Mouse (Mus musculus): ENCODE measurements at regions not wholly inside any gene's neighbourhood (a gene's known extent, or its start where the extent isn't known, plus 50 kb on each side); places are given as distances from the start of the nearest gene placed in this dataset.

DNA sequence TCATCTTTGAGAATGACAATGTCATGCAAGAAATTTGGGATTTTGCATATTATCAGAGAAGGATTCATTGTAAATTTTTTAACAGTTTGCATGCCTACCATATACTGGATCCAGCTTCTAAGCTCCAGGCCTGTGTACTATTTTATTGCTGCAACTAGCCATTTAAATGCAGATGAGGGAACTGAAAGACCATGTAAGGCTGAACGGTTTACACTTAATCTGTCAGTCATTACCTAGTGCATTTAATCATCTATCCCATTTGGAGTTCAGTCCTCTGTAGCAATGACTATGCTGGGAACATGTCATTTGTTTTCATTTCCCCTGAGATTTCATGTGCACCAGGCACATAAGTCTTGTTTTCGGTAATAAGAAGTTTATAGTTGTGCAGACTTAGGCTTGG lies 631.8 kb upstream of the Gm21961 start:
- ATAC-seq, result no peak

DNA sequence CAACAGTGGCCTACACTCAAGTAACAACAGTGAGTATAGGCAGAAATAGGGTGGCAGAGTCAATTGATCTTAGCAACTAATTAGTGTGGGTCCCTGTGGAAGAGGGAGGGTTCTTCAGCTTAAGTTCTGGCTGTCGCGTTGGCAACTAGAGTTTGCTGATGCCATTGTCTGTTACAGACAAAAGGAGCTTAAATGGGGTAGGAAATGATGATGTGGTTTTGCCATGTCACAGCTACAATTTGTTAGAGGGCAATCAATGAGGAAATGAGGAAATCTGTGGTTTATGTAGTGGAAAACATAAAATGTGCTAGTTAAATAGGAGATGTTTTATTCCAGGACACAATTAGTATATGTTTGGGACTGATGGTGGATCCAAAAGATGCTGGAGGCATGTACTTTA lies 624.8 kb upstream of the Gm21961 start:
- Histone ChIP-seq H3K4me2 (replicated peaks) (no peak overlapping the region), H3K4me3 (replicated peaks) (no peak overlapping the region), H3K27me3 (no peaks in the 10 kb centered on the region), H3K9me3 (no peaks in the 10 kb centered on the region), H3K9ac (replicated peaks) (no peak overlapping the region), H3K36me3 (no peaks in the 10 kb centered on the region), H3K27ac (no peak overlapping the region), H3K4me1 (replicated peaks) (no peaks in the 10 kb centered on the region)
- WGBS, result 45% methylated on average over 2 of the region's 2 CpGs
- no peak for ATAC-seq

More for the DNA sequence above, 631.8 kb upstream of the Gm21961 start:
- Histone ChIP-seq H3K27me3 (no peaks in the 10 kb centered on the region), H3K4me1 (replicated peaks) (no peaks in the 10 kb centered on the region), H3K36me3 (no peaks in the 10 kb centered on the region), H3K9me3 (no peaks in the 10 kb centered on the region), H3K4me3 (replicated peaks) (no peak overlapping the region), H3K9ac (replicated peaks) (no peak overlapping the region), H3K4me2 (replicated peaks) (no peak overlapping the region), H3K27ac (no peak overlapping the region)
- WGBS, result 46% methylated on average over 2 of the region's 2 CpGs

GRCm38 (mm10) chr15:65637520-65638184 lies 622.9 kb upstream of the Gm21961 start:
- no peaks in the 10 kb centered on the region for H3K36me3 ChIP-seq
- H3K27ac ChIP-seq, result no peak overlapping the region
- no peaks in the 10 kb centered on the region for H3K9me3 ChIP-seq
- ATAC-seq, result peak; percentile 73
- no peaks in the 10 kb centered on the region for H3K4me1 ChIP-seq (replicated peaks)
- H3K4me2 ChIP-seq (replicated peaks), result no peak overlapping the region
- no peak overlapping the region for H3K4me3 ChIP-seq (replicated peaks)
- H3K27me3 ChIP-seq, result no peaks in the 10 kb centered on the region
- WGBS, result 42% methylated on average over 6 of the region's 6 CpGs
- no peak overlapping the region for H3K9ac ChIP-seq (replicated peaks)

DNA sequence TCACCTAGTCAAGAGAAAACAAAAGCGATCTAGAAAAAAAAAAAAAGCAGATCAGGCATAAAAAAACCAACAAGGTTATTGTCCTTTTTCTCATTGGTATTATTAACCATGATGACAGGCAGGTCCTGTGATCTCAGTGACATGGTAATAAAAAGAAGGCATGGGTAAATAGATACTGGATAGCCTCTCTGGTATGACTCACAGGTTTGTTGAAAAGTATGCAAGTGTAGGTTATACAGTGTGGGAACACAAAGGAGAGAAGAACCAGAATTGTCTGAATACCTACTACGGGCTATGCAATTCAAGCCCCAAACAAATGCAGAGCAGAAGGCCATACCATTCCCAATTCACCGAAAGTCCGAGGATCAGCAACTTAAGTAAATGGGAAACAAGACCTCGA lies 617.7 kb upstream of the Gm21961 start:
- Histone ChIP-seq H3K4me2 (replicated peaks) (no peak overlapping the region), H3K9ac (replicated peaks) (no peak overlapping the region), H3K4me3 (replicated peaks) (no peak overlapping the region), H3K27me3 (no peaks in the 10 kb centered on the region), H3K27ac (no peak overlapping the region), H3K9me3 (no peaks in the 10 kb centered on the region), H3K4me1 (replicated peaks) (no peaks in the 10 kb centered on the region), H3K36me3 (no peaks in the 10 kb centered on the region)
- WGBS, result 88% methylated on average over 5 of the region's 5 CpGs
- ATAC-seq, result no peak

GRCm38 (mm10) chr15:65630476-65630875 lies 615.8 kb upstream of the Gm21961 start:
- H3K9ac ChIP-seq (replicated peaks), result no peak overlapping the region
- no peak for ATAC-seq

DNA sequence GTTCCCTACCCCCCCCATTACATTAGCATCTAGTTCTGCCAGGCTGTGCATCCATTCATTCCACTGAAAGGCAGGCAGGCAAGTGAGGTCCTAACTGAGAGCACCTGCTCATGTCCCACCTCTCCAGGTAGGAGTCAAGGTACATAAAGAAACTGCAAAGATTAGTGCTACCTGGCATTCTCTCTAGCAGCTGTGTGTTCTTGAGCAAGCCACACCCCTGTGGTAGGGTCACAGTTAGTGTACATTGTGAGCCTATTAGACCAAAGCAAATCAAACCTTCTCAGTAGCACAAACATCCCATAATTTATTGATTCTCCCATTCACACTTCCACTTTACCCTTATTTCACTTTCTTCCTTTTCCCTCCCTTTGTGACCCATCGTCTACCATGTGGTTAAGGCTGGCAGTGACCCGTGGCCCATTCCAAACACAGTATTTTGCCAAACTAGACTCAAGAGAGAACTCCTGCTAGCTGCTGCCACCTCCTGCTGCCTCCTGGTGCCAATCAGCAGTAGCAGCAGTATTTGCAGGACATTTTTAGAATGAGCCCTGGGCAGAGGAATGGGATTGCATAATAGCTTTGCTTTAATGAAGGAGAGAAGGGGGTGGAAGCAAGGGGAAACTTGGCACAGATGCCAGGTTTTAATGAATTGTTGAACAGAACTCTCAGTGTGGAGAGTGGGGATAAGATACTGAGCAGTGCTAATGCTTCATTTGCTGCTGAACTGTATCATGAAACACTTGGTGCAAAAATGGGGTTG lies 578.2 kb upstream of the Gm21961 start:
- Histone ChIP-seq H3K27me3 (no peaks in the 10 kb centered on the region), H3K36me3 (no peaks in the 10 kb centered on the region), H3K9me3 (no peaks in the 10 kb centered on the region), H3K4me2 (replicated peaks) (no peak overlapping the region), H3K27ac (no peak overlapping the region), H3K9ac (replicated peaks) (no peak overlapping the region), H3K4me1 (replicated peaks) (no peaks in the 10 kb centered on the region), H3K4me3 (replicated peaks) (no peak overlapping the region)
- WGBS, result 70% methylated on average over 2 of the region's 2 CpGs
- peak; percentile 67 for ATAC-seq

More at GRCm38 (mm10) chr15:65630476-65630875, 615.8 kb upstream of the Gm21961 start:
- H3K27ac ChIP-seq, result no peak overlapping the region
- WGBS, result 79% methylated on average over 1 of the region's 1 CpGs
- no peaks in the 10 kb centered on the region for H3K9me3 ChIP-seq
- no peak overlapping the region for H3K4me2 ChIP-seq (replicated peaks)
- H3K4me3 ChIP-seq (replicated peaks), result no peak overlapping the region
- no peaks in the 10 kb centered on the region for H3K36me3 ChIP-seq
- H3K27me3 ChIP-seq, result no peaks in the 10 kb centered on the region
- no peaks in the 10 kb centered on the region for H3K4me1 ChIP-seq (replicated peaks)

GRCm38 (mm10) chr15:65585566-65585965 lies 570.9 kb upstream of the Gm21961 start:
- H3K4me2 ChIP-seq (replicated peaks), result no peak overlapping the region
- no peaks in the 10 kb centered on the region for H3K9me3 ChIP-seq
- no peaks in the 10 kb centered on the region for H3K27me3 ChIP-seq
- no peak overlapping the region for H3K9ac ChIP-seq (replicated peaks)
- 0 out of 2 replicates have a peak, but pooled peaks have one; percentile 55 for ATAC-seq
- 74% methylated on average over 2 of the region's 2 CpGs for WGBS
- no peaks in the 10 kb centered on the region for H3K4me1 ChIP-seq (replicated peaks)
- H3K36me3 ChIP-seq, result no peaks in the 10 kb centered on the region
- no peak overlapping the region for H3K4me3 ChIP-seq (replicated peaks)
- H3K27ac ChIP-seq, result no peak overlapping the region

DNA sequence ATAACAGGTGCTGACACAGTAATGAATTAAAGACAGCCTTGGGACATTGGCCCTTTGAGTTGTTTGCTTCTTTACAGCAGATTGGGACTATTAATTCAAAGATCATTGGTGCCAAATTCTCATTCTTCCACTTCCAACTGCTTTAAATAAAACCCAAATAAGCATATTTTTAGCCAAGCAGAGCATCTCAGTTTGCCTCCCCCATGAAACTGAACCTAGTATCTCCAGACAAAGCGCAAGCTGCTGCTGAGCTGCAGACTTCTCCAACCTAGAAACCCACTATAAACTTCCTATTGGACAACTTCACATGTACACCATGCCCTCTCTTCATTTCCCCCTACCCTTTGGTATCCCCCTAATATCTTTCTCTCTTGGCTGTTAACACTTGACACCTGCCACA lies 564.6 kb upstream of the Gm21961 start:
- H3K27me3 ChIP-seq, result no peaks in the 10 kb centered on the region
- ATAC-seq, result no peak
- 98% methylated on average over 1 of the region's 1 CpGs for WGBS
- H3K9me3 ChIP-seq, result no peaks in the 10 kb centered on the region
- H3K9ac ChIP-seq (replicated peaks), result no peak overlapping the region
- H3K4me1 ChIP-seq (replicated peaks), result no peaks in the 10 kb centered on the region
- H3K27ac ChIP-seq, result no peak overlapping the region
- H3K4me3 ChIP-seq (replicated peaks), result no peak overlapping the region
- H3K4me2 ChIP-seq (replicated peaks), result no peak overlapping the region
- H3K36me3 ChIP-seq, result no peaks in the 10 kb centered on the region

DNA sequence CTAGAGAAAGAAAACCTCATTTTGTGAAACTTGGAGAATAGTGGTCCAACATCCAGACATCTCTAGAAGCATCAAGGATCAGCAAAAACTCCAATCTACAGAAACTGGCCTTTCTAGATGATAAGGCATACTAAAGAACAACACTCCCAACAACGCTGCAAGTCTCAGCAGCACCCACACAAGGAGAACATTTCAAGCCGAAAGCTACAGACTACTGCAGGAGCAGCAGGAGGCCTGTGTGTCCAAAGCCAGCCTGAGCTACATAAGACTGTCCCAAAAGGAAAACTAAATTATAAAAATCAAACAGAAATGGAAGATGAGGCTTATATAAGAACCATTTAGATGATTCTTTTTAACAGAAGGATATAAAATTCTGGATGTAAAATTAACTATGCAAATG lies 553.2 kb upstream of the Gm21961 start:
- Histone ChIP-seq H3K36me3 (no peaks in the 10 kb centered on the region), H3K4me2 (replicated peaks) (no peak overlapping the region), H3K9me3 (no peaks in the 10 kb centered on the region), H3K4me3 (replicated peaks) (no peak overlapping the region), H3K9ac (replicated peaks) (no peak overlapping the region), H3K27ac (no peak overlapping the region), H3K27me3 (no peaks in the 10 kb centered on the region), H3K4me1 (replicated peaks) (no peaks in the 10 kb centered on the region)
- ATAC-seq, result no peak
- 88% methylated on average over 2 of the region's 2 CpGs for WGBS

GRCm38 (mm10) chr15:65557846-65558835 lies 543.4 kb upstream of the Gm21961 start:
- no peak for ATAC-seq
- Histone ChIP-seq H3K9ac (replicated peaks) (no peak overlapping the region), H3K36me3 (no peaks in the 10 kb centered on the region), H3K4me2 (replicated peaks) (no peak overlapping the region), H3K9me3 (no peaks in the 10 kb centered on the region), H3K4me3 (replicated peaks) (no peak overlapping the region), H3K4me1 (replicated peaks) (no peaks in the 10 kb centered on the region), H3K27ac (no peak overlapping the region), H3K27me3 (no peaks in the 10 kb centered on the region)
- 83% methylated on average over 8 of the region's 8 CpGs for WGBS

- no peak overlapping the region for H3K4me3 ChIP-seq (replicated peaks)
- H3K9me3 ChIP-seq, result no peaks in the 10 kb centered on the region
- ATAC-seq, result no peak
- no peak overlapping the region for H3K9ac ChIP-seq (replicated peaks)
- no peak overlapping the region for H3K4me2 ChIP-seq (replicated peaks)
- no peaks in the 10 kb centered on the region for H3K27me3 ChIP-seq
- H3K36me3 ChIP-seq, result no peaks in the 10 kb centered on the region
- WGBS, result 92% methylated on average over 2 of the region's 2 CpGs
- H3K4me1 ChIP-seq (replicated peaks), result no peaks in the 10 kb centered on the region
- no peak overlapping the region for H3K27ac ChIP-seq
These were observed 534.3 kb upstream of the Gm21961 start for GRCm38 (mm10) chr15:65549046-65549445.

DNA sequence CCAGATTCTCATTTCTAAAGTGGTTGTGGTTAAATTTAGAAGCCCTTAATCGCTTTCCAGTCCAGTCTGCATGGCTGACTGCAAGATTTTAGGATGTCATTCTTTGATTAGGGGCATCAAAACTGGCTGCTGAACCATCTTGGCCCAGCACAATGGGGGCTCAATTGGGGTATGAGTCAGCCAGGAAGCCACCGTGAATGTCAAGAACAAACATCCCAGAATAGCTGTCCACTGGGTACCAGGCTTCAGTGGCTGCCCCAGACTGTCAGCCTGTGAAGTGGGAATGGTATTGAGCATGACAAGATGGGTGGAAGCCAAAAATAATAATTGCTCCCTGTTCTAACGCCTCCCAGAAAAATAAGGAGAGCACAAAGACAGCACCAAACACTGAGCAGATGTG lies 520.9 kb upstream of the Gm21961 start:
- Histone ChIP-seq H3K4me3 (replicated peaks) (no peak overlapping the region), H3K36me3 (no peaks in the 10 kb centered on the region), H3K27me3 (no peaks in the 10 kb centered on the region), H3K27ac (no peak overlapping the region), H3K9me3 (no peaks in the 10 kb centered on the region), H3K9ac (replicated peaks) (no peak overlapping the region), H3K4me2 (replicated peaks) (no peak overlapping the region), H3K4me1 (replicated peaks) (no peaks in the 10 kb centered on the region)
- 78% methylated on average over 3 of the region's 3 CpGs for whole genome bisulfite sequencing
- ATAC-seq, result no peak
